Mouse (Mus musculus) bone marrow, adult 2 months (tissue): ENCODE measurements at regions not wholly inside any gene's neighbourhood (a gene's known extent, or its start where the extent isn't known, plus 50 kb on each side); places are given as distances from the start of the nearest gene placed in this dataset.

Experiments used
- CTCF ChIP-seq: fragments of 200-500 bp; IDR thresholded peaks from 2 replicates; pipeline ENCODE4 v1.5.1; 2011; ENCODE audit warnings: low read length, control low read depth; ENCODE audit not compliant: control insufficient read depth, insufficient read depth
- POLR2A ChIP-seq: fragments of 200-500 bp; IDR thresholded peaks from 2 replicates; pipeline ENCODE4 v1.6.1; 2011; ENCODE audit warnings: low read depth, mild to moderate bottlenecking, control low read depth, low read length, borderline replicate concordance; ENCODE audit not compliant: control insufficient read depth

GRCm38 (mm10) chr13:28600792-28601191 is 343.5 kb downstream of the Gm11361 start:
- no peak for TF ChIP-seq POLR2A
- no peak for TF ChIP-seq CTCF
